Mouse (Mus musculus) ovary, postnatal 14 days (tissue): ENCODE measurements around the gene Tmem119.

Source experiments
- DNase-seq: peaks from one replicate; pipeline ENCODE4 v3.0.0; 2022; ENCODE audit warnings: low spot score

Gene Tmem119

DNA sequence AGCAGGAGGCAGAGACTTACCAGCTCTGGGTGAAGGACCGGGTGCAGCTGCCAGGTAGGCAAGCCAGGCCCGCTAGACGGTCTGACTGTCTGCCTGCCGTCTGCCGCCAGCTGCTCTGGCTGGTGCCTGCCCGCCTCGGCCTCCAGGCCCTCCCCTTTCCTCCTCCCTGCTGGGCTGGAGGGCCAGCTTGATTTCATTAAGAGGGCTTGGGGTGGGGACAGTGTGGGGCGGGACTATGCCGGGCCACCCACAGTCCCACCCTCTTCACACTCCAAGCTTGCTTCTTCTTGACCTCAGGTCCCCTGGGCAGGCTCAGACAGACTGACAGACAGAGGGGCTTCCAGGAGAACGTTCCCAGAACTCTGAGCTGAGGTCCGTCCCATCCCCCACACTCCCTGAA is at the start of gene Tmem119:
Gene Tmem119, minus strand, starts transcription at position 237 of the 400 bp plus-strand sequence.
- peak; percentile 39 for DNase-seq

DNA sequence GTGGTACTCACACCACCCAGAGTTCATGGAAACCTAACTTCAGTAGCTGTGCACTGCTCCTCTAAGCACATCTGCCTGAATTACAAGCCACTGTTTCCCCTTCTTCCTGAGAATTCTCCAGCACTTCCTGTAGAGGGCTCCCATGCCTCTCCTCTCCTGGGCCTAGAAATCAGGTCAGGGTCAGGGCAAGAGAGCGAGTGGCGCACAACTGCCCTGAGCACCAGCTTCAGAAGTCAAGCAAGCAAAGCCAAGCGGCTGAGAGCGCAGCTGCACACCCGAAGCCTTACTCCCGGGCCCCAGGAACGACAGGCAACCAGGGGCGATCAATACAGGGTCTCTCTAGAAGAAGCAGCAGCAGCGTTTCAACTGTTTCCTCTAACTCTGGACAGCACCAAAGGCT is 47.3 kb upstream of the Tmem119 start:
- no peak for DNase-seq

DNA sequence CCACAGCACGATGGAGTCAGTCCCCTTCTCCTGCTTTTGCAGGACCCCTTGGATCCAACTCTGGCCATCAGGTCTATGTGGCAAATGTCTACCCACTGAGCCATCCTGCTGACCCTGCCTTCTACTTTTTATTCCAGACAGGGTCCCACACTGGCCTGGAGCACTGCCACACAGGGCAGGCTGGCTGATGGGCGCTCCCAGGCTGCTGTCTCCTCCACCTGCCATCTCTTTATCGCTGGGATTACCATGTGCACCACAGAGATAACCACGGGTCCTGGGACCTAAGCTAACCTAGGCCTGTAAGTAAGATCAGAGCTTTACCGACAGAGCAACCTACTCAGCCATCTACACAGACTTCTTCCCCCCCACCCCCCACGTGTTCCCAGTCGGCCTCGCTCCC is 46.3 kb upstream of the Tmem119 start:
- DNase-seq: no peak

GRCm38 (mm10) chr5:113845627-113846026 is 45.3 kb upstream of the Tmem119 start:
- no peak for DNase-seq

GRCm38 (mm10) chr5:113844721-113845120 is 44.4 kb upstream of the Tmem119 start:
- peak; percentile 69 for DNase-seq

DNA sequence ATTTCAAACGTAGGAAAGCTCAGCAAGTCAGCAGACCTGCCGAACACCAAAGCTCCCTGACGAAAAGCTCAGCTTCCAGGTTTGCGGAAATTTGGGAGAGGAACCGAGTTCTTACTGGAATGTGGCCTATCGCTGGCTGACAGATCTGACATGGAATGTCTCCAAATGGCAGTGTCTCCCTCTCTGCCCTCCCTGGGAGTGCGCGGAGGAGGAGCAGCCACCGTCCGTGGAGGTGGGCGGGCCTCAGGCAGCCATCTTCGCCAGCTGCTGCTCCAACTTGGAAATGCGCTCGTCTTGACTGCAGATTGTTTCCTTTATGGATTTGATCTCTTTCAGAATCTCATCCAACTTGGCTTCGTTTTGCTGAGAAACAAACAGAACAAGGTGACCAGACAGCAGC is 43.8 kb upstream of the Tmem119 start:
- peak; percentile 46 for DNase-seq

- DNase-seq: no peak
Measured at GRCm38 (mm10) chr5:113842906-113843305, 42.6 kb upstream of the Tmem119 start.

GRCm38 (mm10) chr5:113842244-113842643 is 41.9 kb upstream of the Tmem119 start:
- no peak for DNase-seq

DNA sequence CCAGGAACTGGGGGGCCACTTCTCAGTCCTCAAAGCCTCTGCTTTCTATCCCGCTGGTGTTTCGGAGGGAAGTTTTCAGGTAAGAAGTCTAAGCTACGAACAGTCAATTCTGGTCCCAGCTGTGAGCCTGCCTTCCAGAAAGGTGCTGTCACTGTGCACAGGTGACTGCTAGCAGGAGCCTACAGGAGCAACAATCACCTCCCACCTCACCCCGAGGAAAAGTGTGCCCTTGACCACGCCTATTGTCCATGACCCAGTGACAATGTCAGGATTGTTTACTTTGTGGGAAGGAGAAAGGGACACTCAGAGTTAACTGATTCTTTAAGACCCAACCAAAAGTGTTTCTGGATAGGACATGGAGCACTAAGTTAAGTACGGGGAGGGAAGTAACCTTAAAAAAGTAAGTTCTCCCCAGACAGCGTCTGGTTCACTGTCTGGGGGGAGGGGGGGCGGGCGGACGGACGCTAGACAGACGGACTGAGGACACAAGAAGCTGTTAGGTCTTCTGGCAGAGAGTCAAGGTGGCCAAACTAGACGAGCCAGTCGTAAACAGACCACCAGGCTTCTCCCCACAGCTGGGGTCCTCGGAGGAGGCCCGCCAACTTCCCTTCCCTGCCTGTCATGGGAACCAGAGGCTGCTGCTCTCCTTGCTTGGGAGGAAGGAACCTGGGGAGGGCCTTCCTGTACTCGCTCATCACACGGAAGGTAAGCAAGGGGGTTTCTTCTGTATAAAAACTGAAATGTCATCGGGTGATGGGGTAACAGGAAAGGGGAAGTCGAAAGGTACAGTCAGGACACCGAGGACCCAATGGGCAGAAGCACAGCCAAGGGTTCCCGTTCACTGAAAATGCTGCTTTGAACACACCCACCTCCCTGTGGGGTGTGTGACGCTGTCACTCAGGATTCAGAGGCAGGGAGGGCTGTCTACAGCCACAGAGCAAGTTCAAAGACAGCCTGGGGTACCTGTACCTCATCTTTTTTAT is 41.2 kb upstream of the Tmem119 start:
- no peak for DNase-seq

DNA sequence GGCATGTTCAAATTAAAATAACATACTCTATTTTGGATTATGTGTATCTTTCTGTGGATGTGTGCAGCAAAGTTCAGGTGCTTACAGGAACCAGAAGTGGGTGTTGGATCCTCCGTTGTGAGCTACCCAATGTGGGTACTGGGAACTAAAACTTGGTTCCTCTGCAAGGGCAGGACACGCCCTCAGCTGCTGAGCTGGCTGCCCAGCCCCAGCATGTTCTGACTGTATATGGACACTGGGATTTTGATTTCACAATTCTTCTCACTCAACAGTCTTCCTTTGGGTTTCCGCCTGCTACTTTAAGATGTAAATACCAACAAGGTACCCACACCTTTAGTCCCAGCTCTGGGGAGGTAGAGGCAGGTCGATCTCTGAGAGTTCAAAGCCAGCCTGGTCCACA is 40.1 kb upstream of the Tmem119 start:
- no peak for DNase-seq

GRCm38 (mm10) chr5:113836961-113837360 is 36.6 kb upstream of the Tmem119 start:
- DNase-seq: no peak

GRCm38 (mm10) chr5:113833316-113833947 is 33.1 kb upstream of the Tmem119 start:
- no peak for DNase-seq

GRCm38 (mm10) chr5:113832490-113832901 is 32.2 kb upstream of the Tmem119 start, which contains the start of gene Selplg:
TSS of gene Selplg (minus strand) at chr5:113832644.
- DNase-seq: no peak

DNA sequence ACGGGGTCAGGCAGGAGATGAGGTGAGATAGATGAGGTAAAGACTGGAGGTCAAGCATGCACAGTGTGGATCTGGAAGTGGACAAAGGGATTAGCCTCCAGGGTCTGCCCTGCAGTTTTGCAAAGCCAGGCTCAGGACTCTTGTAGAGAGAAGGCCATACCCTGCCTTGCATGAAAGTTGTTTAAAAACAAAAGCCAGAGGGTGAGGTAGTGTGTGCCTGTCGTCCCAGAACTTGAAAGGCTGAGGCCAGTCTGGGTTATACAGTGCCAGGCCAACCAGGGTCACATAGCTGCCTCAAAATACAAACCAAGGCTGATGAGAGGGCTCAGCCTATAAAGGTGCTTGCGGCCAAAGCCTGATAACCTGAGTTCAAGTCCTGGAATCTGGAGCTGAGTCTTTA is 31.4 kb upstream of the Tmem119 start:
- no peak for DNase-seq

GRCm38 (mm10) chr5:113830796-113831195 is 30.5 kb upstream of the Tmem119 start:
- no peak for DNase-seq

- DNase-seq: no peak
Measured at GRCm38 (mm10) chr5:113830292-113830643, 30.0 kb upstream of the Tmem119 start.

- DNase-seq: no peak
Measured at GRCm38 (mm10) chr5:113829566-113830291, 29.4 kb upstream of the Tmem119 start.

DNA sequence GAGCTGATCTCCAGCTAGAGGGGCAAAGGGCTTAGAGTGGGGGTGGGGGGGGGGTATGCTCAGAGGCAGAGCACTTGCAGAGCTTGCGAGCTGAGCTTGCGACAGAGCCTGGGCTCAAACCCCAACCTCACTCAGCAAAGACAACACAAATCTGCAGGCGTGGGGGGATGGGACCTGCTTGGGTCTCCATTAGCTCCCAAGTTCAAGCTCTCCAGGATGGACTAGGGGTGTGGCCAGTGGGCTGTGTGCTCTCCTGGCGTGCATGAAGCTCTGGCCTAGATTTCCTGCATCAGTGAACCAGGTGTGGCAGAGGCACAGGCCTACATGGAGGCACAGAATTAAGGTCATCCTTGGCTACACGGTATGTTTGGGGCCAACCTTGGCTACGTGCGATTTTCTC is 28.2 kb upstream of the Tmem119 start:
- DNase-seq: no peak

GRCm38 (mm10) chr5:113827991-113828411 is 27.7 kb upstream of the Tmem119 start:
- DNase-seq: no peak

DNA sequence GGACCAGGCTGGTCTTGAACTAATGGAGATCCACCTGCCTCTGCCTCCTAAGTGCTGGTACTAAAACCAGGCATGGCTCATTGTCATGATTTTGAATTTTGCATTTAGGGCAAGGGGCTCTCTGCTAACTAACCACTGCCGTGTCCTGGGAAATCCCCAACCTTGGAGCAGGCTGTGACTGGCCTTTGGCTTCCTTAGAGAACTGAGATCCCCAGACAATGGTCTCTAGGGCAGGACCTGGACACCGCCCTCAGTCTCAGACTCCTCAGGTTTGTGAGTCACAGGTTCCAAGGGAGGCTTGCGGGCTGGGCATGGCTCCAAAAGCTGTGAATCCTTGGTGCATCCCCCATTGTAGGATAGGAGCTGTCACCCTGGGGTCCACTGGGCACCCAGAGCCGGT is 26.3 kb upstream of the Tmem119 start:
- no peak for DNase-seq

GRCm38 (mm10) chr5:113825558-113825957 is 25.2 kb upstream of the Tmem119 start:
- no peak for DNase-seq

DNA sequence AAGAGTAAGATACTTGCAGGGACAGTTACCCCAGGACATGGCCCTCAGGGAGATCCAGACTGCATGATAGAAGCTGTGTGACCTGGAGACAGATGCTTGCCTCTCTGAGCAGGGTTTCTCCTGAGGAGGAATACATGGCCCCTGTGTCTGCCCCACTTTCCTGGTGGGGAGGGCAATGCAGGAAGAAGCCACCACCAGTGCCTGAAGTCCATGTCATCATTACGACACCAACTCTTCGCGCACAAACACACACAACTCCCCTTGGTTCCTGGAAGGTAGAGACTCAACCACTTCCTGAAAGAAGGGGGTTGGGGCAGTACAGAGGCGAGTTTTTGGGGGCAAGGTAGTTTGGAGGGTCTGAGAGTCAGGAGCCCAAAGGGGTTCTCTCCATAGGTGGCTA is 23.9 kb upstream of the Tmem119 start:
- no peak for DNase-seq

GRCm38 (mm10) chr5:113818572-113818971 is 18.3 kb upstream of the Tmem119 start:
- no peak for DNase-seq
